Mouse (Mus musculus) erythroblast, embryonic 14.5 days (primary cell): Measurements from ENCODE around the gene Actl10. TPM values are rescaled to one million over a fixed set of nuclear protein-coding genes. Genes with fewer than 3 reads are reported as not detected.

Experiments used
- H3K27me3 ChIP-seq: 2 replicates; pipeline ENCODE4 v1.6.1; 2012; ENCODE audit warnings: inconsistent platforms; ENCODE audit not compliant: control insufficient read depth
- H3K36me3 ChIP-seq: 2 replicates; pipeline ENCODE4 v1.6.1; 2012; ENCODE audit warnings: mild to moderate bottlenecking, inconsistent platforms; ENCODE audit not compliant: control insufficient read depth
- H3K4me1 ChIP-seq: 2 replicates; pipeline ENCODE4 v1.6.1; 2012; ENCODE audit warnings: inconsistent platforms; ENCODE audit not compliant: control insufficient read depth
- H3K4me3 ChIP-seq: replicated peaks from 2 replicates; pipeline ENCODE3; 2012; ENCODE audit warnings: moderate library complexity, mild to moderate bottlenecking, inconsistent platforms
- H3K9me3 ChIP-seq: 2 replicates; pipeline ENCODE4 v1.6.1; 2012; ENCODE audit warnings: low read length, inconsistent platforms, mixed read lengths; ENCODE audit not compliant: control insufficient read depth
- GATA1 ChIP-seq: IDR thresholded peaks from 2 replicates; pipeline ENCODE4 v1.6.1; 2012; ENCODE audit warnings: low read length, inconsistent platforms, mixed read lengths
- TAL1 ChIP-seq: IDR thresholded peaks from 3 replicates; pipeline ENCODE4 v1.6.1; 2012; ENCODE audit warnings: low read length, inconsistent platforms, mixed read lengths
- polyA plus RNA-seq: library from polyadenylated mRNA; stranded (reverse); fragments of >175 nt; gene quantifications from 2 replicates; pipeline ENCODE4 v1.2.3, GENCODE M21; 2012

The Actl10 gene
- polyA plus RNA-seq, 1 experiment: 0.03 TPM

GRCm38 (mm10) chr2:154558264-154559039, 6.9 kb downstream of the Actl10 start, which contains the start of gene Necab3:
Gene Necab3, minus strand, starts transcription at chr2:154558890.
- Histone ChIP-seq H3K27me3 (no peaks in the 10 kb centered on the region), H3K36me3 (peaks cover 65% of the 10 kb centered on the region), H3K4me1 (peaks cover 36% of the 10 kb centered on the region), H3K4me3 (peak within 1 kb of the TSS; percentile 54), H3K9me3 (no peaks in the 10 kb centered on the region)
- no peak for TF ChIP-seq TAL1
- no peak for TF ChIP-seq GATA1

GRCm38 (mm10) chr2:154563612-154564170, 12.1 kb downstream of the Actl10 start:
- no peaks in the 10 kb centered on the region for H3K9me3 ChIP-seq
- TF ChIP-seq TAL1: no peak
- no peak for TF ChIP-seq GATA1
- no peaks in the 10 kb centered on the region for H3K27me3 ChIP-seq
- H3K4me3 ChIP-seq: no peak overlapping the region
- peaks cover 61% of the 10 kb centered on the region for H3K4me1 ChIP-seq
- peaks cover 93% of the 10 kb centered on the region for H3K36me3 ChIP-seq

DNA sequence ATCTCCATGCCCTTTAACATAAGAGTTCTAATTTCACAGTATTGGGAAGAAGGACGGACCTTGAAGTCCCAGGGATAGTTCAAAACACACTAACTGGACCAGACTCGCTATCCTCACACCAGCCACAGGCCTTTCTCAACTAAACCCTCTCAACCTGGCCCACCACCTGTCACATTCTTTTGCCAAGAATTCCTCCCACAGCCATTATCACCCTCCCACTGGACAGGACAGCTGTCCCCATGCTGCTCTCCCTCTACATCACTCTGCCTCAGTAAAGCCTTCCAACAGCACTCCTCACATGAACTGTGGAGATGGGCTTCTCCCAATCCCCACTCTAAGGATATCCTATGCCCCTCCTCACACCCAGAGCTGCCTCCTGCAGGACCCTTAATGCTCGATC, 14.0 kb downstream of the Actl10 start:
- TF ChIP-seq GATA1 (no peak), TAL1 (no peak)
- H3K4me3 ChIP-seq: no peak overlapping the region
- peaks cover 62% of the 10 kb centered on the region for H3K4me1 ChIP-seq
- H3K9me3 ChIP-seq: no peaks in the 10 kb centered on the region
- peaks cover 77% of the 10 kb centered on the region for H3K36me3 ChIP-seq
- H3K27me3 ChIP-seq: no peaks in the 10 kb centered on the region

GRCm38 (mm10) chr2:154566641-154567040, 15.1 kb downstream of the Actl10 start:
- H3K4me3 ChIP-seq: no peak overlapping the region
- H3K9me3 ChIP-seq: no peaks in the 10 kb centered on the region
- TF ChIP-seq GATA1: no peak
- TF ChIP-seq TAL1: no peak
- no peaks in the 10 kb centered on the region for H3K27me3 ChIP-seq
- H3K4me1 ChIP-seq: peaks cover 68% of the 10 kb centered on the region
- H3K36me3 ChIP-seq: peaks cover 66% of the 10 kb centered on the region

GRCm38 (mm10) chr2:154567766-154568165, 16.2 kb downstream of the Actl10 start:
- Histone ChIP-seq H3K4me3 (peak overlapping the region; percentile 73), H3K9me3 (no peaks in the 10 kb centered on the region), H3K27me3 (no peaks in the 10 kb centered on the region), H3K36me3 (peaks cover 55% of the 10 kb centered on the region), H3K4me1 (peaks cover 70% of the 10 kb centered on the region)
- TF ChIP-seq GATA1 (no peak), TAL1 (no peak)

GRCm38 (mm10) chr2:154568329-154569070, 16.9 kb downstream of the Actl10 start:
- Histone ChIP-seq H3K4me3 (peak overlapping the region; percentile 73), H3K27me3 (no peaks in the 10 kb centered on the region), H3K36me3 (peaks cover 48% of the 10 kb centered on the region), H3K4me1 (peaks cover 70% of the 10 kb centered on the region), H3K9me3 (no peaks in the 10 kb centered on the region)
- TF ChIP-seq GATA1 (no peak), TAL1 (no peak)

DNA sequence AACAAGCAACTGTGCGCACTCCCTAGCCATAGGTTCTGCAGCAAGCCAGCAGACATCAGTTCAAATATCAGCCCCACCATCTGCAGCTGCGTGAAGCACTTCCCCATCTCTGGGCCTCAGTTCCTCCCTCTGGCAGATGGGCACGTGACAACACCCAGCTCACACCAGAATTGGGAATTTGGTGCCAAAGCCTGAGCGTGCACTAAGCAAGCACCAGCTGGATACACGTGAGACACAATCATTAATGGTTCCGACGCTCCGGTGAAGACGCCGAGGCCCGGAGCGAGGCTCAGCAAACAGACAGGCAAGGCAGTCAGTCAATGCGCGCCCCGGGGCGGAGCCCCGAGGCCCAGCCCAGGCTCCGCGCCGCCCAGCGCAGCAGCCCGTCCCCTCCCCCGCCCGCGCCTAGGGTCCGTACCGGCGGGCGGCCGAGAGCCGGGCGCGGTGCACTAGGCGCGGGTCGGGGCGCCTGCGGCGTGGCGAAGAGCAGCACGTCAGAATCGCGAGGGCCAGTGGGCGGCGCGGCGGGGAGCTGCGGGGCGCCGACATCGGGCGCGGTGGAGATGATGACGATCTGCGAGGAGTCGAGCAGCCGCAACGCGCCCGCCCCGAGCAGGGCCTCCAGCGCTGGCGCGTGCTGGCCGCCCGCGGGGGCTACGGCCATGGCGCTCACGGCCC, 17.6 kb downstream of the Actl10 start:
- H3K27me3 ChIP-seq: no peaks in the 10 kb centered on the region
- peak overlapping the region; percentile 73 for H3K4me3 ChIP-seq
- H3K36me3 ChIP-seq: peaks cover 41% of the 10 kb centered on the region
- peaks cover 68% of the 10 kb centered on the region for H3K4me1 ChIP-seq
- TF ChIP-seq TAL1 (0 out of 3 replicates have a peak, but pooled peaks have one; percentile 21), GATA1 (peak; percentile 65; the same call in 1 of the 2 replicates)
- no peaks in the 10 kb centered on the region for H3K9me3 ChIP-seq

DNA sequence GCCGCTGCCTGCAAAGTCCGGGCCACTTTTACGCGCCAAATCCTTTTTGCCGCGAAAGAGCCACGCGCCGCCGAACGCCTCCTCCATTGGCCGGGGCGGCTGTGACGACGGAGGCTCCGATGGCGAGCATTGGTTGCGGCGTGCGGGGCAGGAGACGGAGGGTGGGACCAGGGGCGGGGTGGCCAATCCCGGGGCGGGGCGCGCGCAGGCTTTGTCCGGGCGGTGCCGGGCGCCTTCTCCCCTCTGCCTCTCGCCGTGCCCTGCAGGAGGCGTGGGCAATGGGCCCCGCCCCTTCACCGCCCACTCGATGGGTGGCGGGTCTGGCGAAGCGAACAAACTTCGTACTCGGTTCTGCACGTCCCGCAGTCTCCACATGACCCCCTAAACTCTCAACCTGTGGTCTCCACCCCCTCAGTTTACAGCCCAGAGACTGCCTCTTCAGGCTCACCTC, 18.3 kb downstream of the Actl10 start, which contains the start of gene E2f1:
Gene E2f1, minus strand, starts transcription at position 57 of the 451 bp plus-strand sequence.
- TF ChIP-seq TAL1 (no peak), GATA1 (no peak)
- no peaks in the 10 kb centered on the region for H3K9me3 ChIP-seq
- H3K36me3 ChIP-seq: peaks cover 34% of the 10 kb centered on the region
- no peaks in the 10 kb centered on the region for H3K27me3 ChIP-seq
- H3K4me3 ChIP-seq: peak within 1 kb of the TSS; percentile 73
- peaks cover 62% of the 10 kb centered on the region for H3K4me1 ChIP-seq
